Mouse (Mus musculus) neural tube, postnatal 0 days (tissue): Measurements from ENCODE around the gene 2210010C04Rik. TPM values are rescaled to one million over a fixed set of nuclear protein-coding genes. Genes with fewer than 3 reads are reported as not detected.

Experiments used
- polyA plus RNA-seq: library from polyadenylated mRNA; unstranded; fragments of >200 nt; fragmentation: Nextera tagmentation; extraction: Ambion mirVana; gene quantifications from 2 replicates; pipeline ENCODE4 v1.2.1, GENCODE M21; 2015

2210010C04Rik gene
- not detected in 2 replicates for polyA plus RNA-seq

DNA sequence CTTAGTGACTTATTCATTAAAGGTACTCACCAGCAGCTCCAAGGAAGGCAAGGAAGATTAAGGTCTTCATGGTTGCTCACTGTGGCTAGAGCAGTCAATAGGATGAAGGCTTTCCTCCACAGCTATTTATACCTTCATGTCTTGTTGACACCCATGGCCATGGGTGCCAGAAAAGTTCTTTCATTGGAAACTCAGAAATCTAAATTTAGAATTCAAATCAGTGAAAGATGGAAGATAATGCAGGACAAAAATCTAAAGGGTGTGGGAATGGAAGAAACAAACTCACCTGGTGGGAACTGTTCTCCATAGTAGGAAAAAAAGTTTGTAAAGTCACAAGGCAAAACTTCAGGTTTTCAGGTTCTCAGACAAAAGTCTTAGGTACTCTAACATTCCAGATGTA, at the start of gene 2210010C04Rik:
Gene 2210010C04Rik, minus strand, starts transcription at position 101 of the 400 bp plus-strand sequence.

DNA sequence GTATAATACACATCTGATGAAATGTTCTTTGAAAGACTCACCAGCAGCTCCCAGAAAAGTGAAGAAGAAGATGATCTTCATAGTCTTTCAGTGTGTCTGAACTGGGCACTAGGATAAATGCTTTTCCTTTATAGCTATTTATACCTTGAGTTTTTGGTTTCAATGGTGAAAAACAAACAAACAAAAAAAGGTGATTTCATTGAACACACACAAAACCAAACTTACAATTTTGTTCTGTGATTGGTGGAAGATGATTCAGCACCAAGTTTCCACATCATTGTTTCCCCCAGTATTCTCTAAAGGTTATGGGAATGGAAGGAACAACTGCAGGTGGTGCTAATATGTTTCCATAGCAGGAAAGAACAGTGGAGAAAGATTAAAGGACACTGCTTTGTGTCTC, 35.9 kb downstream of the 2210010C04Rik start, which contains the start of gene Gm2663:
Gene Gm2663, minus strand, starts transcription at position 101 of the 400 bp plus-strand sequence.

Other genes with a start within 250 kb of the 2210010C04Rik start
- not detected in 2 replicates for gene Moxd2, start 148.0 kb downstream of the 2210010C04Rik start, polyA plus RNA-seq
- gene Prss58, start 135.1 kb downstream of the 2210010C04Rik start, polyA plus RNA-seq = not detected in 2 replicates
- not detected in 2 replicates for gene 1700074P13Rik, start 95.0 kb downstream of the 2210010C04Rik start, polyA plus RNA-seq
- gene Gm4744, start 83.6 kb downstream of the 2210010C04Rik start, polyA plus RNA-seq = not detected in 2 replicates
- gene 1810009J06Rik, start 70.8 kb downstream of the 2210010C04Rik start, polyA plus RNA-seq = not detected in 2 replicates
- gene Gm2663, start 36.0 kb downstream of the 2210010C04Rik start, polyA plus RNA-seq = not detected in 2 replicates